Mouse (Mus musculus) liver, embryonic 14 days (tissue): ENCODE data around the gene Creb3l1. TPM values are rescaled to one million over a fixed set of nuclear protein-coding genes. Genes with fewer than 3 reads are reported as not detected.

Source experiments
- polyA plus RNA-seq: library from polyadenylated mRNA; depleted of rRNA; stranded (reverse); fragments of >200 nt; gene quantifications from 2 replicates; pipeline ENCODE4 v1.2.3, GENCODE M21; 2012; rRNA removed

Gene Creb3l1
- polyA plus RNA-seq: 0.62 and 0.63 TPM in 2 replicates

GRCm38 (mm10) chr2:92024274-92024672 is at the start of gene Creb3l1:
Gene Creb3l1 (minus strand): TSS chr2:92024502.

DNA sequence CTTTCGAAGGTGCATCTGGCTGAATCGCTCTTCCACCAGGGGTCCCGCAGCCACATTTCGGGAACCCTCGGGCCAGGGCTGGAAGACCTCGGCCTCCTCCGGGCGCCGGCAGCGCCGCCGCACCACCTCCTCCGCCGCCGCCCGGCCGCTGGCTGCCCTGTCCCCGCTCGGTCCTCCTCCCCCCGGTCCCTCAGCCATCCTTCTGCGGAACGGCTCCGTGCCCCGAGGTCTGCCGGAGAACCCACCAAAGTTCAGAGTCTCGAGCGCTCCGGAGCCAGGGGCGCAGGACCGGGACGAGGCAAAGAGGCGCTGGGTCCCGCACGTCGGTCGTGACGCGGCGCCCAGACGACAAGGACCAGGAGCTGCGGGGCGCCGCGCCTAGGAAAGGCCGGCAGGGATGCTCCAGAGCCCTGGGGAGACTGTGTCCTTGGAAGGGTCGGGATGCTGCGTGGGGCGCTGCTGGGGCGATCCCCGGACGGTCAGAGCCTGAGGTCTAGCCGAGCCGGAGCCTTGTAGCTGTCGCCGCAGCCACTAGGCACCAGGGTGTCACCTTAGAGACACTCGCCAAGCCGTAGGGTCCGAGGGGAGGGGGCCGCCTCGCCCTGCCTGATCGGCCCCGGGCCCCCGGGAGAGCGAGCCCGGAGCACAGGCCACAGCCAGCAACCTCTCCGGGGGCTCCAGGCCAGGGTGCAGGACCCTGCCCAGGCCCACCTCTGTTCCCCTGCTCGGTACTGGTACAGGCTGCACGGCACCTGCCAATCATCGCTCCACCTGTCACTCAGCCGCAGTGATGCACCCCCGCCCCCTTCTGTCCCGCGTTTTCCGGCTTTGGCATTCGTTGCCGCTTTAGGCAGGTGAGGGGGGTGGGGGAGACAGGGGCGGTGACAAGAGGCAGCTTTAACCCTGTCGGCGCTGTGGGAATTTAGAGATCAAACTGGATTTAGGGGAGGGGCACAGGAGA is 48.4 kb downstream of the Creb3l1 start, which contains the start of gene Dgkz:
Gene Dgkz (minus strand): TSS at position 284 of the 961 bp plus-strand sequence.

GRCm38 (mm10) chr2:91945483-91945882 is 78.8 kb downstream of the Creb3l1 start, which contains the start of gene Gm9821:
Gene Gm9821 (plus strand): TSS chr2:91945703.

Other genes with a start within 250 kb of the Creb3l1 start
- 0.06 and 0.14 TPM in 2 replicates for gene Chrm4, start 97.3 kb downstream of the Creb3l1 start, polyA plus RNA-seq
- gene Mdk, start 92.2 kb downstream of the Creb3l1 start, polyA plus RNA-seq: 17.6 and 28.7 TPM in 2 replicates
- gene Gm9821, start 78.8 kb downstream of the Creb3l1 start, polyA plus RNA-seq: 0.05 and 0.06 TPM in 2 replicates
- 53.2 and 58.1 TPM in 2 replicates for gene Dgkz, start 48.6 kb downstream of the Creb3l1 start, polyA plus RNA-seq
- 4.2 and 5.3 TPM in 2 replicates for gene Phf21a, start 68.6 kb upstream of the Creb3l1 start, polyA plus RNA-seq